Mouse (Mus musculus): ENCODE data around the gene Uqcc2. TPM values are rescaled to one million over a fixed set of nuclear protein-coding genes. Genes with fewer than 3 reads are reported as not detected.

Uqcc2 gene
- polyA plus RNA-seq, 1 experiment from 2014 or later, result 206 TPM

DNA sequence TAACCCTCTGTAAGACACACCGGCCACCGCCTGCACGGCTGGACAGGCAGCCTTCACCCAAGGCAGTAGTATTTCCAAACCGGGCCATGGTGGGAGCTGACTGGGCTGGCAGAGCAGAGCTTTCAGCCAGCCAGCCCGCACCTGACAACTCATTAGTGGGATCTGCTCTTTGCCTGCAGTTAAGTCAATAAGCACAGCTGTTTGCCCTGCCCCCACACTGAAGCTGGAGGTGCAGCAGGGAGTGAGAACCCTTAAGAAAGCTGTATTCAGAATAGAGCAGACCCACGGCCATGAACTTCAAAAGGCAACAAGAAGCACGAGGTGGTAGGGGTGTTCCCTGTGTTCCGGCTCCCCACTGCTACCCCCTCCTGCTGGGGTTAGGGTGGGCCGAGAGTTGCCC, 3.5 kb downstream of the Uqcc2 start:
- no peaks in the 10 kb centered on the region for H3K9me3 ChIP-seq (ENCODE audit: control insufficient read depth)
- ATAC-seq, result no peak
- no peak overlapping the region for H3K4me2 ChIP-seq (replicated peaks; ENCODE audit: low read depth)
- H3K9ac ChIP-seq (ENCODE audit: low read depth, low read length), result peak overlapping the region; percentile 26; the same call in 1 of the 2 replicates
- no peak overlapping the region for H3K4me3 ChIP-seq (ENCODE audit: low read depth, low read length)
- H3K36me3 ChIP-seq (ENCODE audit: control insufficient read depth, insufficient read depth), result peaks cover 5% of the 10 kb centered on the region; the same call in 1 of the 2 replicates
- H3K27ac ChIP-seq (ENCODE audit: low read depth, low read length), result no peak overlapping the region
- H3K27me3 ChIP-seq (replicated peaks; ENCODE audit: control insufficient read depth, insufficient read depth, low read length), result no peaks in the 10 kb centered on the region
- no peak for TF ChIP-seq CTCF (IDR thresholded peaks at IDR 0.05; ENCODE audit: low read depth)
- WGBS, result 56% methylated on average over 9 of the region's 9 CpGs
- peaks cover 4% of the 10 kb centered on the region for H3K4me1 ChIP-seq (replicated peaks; ENCODE audit: control insufficient read depth, insufficient read depth, low read length)

DNA sequence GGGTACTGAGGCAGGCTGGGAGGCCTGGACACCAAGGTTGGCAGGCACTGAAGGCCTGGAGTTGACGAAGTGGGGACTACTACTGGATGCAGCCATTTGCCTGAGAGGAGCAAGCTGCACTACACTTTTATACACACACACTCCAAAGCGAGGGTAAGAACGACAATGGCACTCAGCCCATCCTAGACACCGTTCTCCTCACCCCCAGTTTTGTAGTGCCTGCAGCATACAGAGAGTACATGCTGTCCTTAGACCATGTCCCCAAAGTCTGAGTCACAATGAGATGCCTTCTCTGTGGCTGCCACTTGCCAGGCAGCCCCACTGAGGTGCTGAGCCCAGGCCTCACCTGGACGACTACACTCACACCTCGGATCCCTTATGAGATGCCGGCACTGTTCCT, 3.9 kb downstream of the Uqcc2 start:
- Histone ChIP-seq H3K36me3 (ENCODE audit: control insufficient read depth, insufficient read depth) (peaks cover 5% of the 10 kb centered on the region; the same call in 1 of the 2 replicates), H3K9me3 (ENCODE audit: control insufficient read depth) (no peaks in the 10 kb centered on the region), H3K4me2 (replicated peaks; ENCODE audit: low read depth) (no peak overlapping the region), H3K27ac (ENCODE audit: low read depth, low read length) (no peak overlapping the region), H3K4me3 (ENCODE audit: low read depth, low read length) (no peak overlapping the region), H3K27me3 (replicated peaks; ENCODE audit: control insufficient read depth, insufficient read depth, low read length) (no peaks in the 10 kb centered on the region), H3K9ac (ENCODE audit: low read depth, low read length) (peak overlapping the region; percentile 26; the same call in 1 of the 2 replicates), H3K4me1 (replicated peaks; ENCODE audit: control insufficient read depth, insufficient read depth, low read length) (peaks cover 4% of the 10 kb centered on the region)
- no peak for ATAC-seq
- no peak for TF ChIP-seq CTCF (IDR thresholded peaks at IDR 0.05; ENCODE audit: low read depth)
- 72% methylated on average over 7 of the region's 7 CpGs for WGBS

DNA sequence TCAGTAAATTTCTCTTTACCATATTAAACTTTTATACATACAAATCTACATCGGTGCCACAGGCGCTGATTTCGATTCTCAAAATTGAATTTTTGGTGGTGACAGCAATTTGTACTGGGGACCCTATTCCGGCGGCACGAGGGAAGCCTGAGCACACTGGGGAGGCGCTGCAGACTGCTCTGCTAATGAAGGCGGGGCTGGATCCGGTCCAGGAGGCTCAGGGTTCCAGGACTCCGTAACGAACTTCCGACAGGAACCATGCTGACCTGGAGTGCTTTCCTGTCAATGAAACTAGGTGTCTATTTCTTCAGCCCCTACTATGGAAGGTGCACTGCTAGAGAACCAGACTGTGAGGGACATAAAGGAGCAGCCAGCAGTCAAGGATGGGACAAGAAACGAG, 4.4 kb downstream of the Uqcc2 start:
- Histone ChIP-seq H3K4me1 (replicated peaks; ENCODE audit: control insufficient read depth, insufficient read depth, low read length) (peaks cover 4% of the 10 kb centered on the region), H3K9me3 (ENCODE audit: control insufficient read depth) (no peaks in the 10 kb centered on the region), H3K4me3 (ENCODE audit: low read depth, low read length) (no peak overlapping the region), H3K27me3 (replicated peaks; ENCODE audit: control insufficient read depth, insufficient read depth, low read length) (no peaks in the 10 kb centered on the region), H3K4me2 (replicated peaks; ENCODE audit: low read depth) (no peak overlapping the region), H3K9ac (ENCODE audit: low read depth, low read length) (no peak overlapping the region), H3K27ac (ENCODE audit: low read depth, low read length) (no peak overlapping the region), H3K36me3 (ENCODE audit: control insufficient read depth, insufficient read depth) (peaks cover 5% of the 10 kb centered on the region; the same call in 1 of the 2 replicates)
- no peak for TF ChIP-seq CTCF (IDR thresholded peaks at IDR 0.05; ENCODE audit: low read depth)
- no peak for ATAC-seq
- WGBS, result 76% methylated on average over 13 of the region's 13 CpGs

DNA sequence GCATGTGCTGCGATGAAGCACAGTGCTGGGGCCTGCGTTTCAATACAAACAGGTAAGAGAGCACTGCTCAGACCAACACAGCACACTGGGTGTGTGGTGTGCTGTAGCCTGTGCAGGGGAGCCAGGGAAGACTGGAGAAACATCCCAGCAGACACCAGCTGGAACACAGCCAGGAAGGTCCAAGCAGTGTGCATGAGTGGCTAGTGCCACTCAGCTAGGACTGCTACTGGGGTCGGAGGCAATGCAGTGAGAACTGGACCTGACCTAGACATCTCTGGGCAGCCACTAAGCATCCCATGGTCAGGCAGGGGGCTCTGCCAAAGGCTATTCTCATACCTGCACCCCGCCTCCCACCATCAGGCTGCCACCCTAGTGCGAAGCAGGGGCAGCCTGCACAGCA, 5.5 kb downstream of the Uqcc2 start:
- Histone ChIP-seq H3K4me3 (ENCODE audit: low read depth, low read length) (no peak overlapping the region), H3K9ac (ENCODE audit: low read depth, low read length) (no peak overlapping the region), H3K36me3 (ENCODE audit: control insufficient read depth, insufficient read depth) (peaks cover 14% of the 10 kb centered on the region; the same call in 1 of the 2 replicates), H3K27ac (ENCODE audit: low read depth, low read length) (no peak overlapping the region), H3K4me1 (replicated peaks; ENCODE audit: control insufficient read depth, insufficient read depth, low read length) (peaks cover 2% of the 10 kb centered on the region), H3K4me2 (replicated peaks; ENCODE audit: low read depth) (no peak overlapping the region), H3K27me3 (replicated peaks; ENCODE audit: control insufficient read depth, insufficient read depth, low read length) (no peaks in the 10 kb centered on the region), H3K9me3 (ENCODE audit: control insufficient read depth) (no peaks in the 10 kb centered on the region)
- WGBS, result 89% methylated on average over 5 of the region's 5 CpGs
- no peak for ATAC-seq
- no peak for TF ChIP-seq CTCF (IDR thresholded peaks at IDR 0.05; ENCODE audit: low read depth)

DNA sequence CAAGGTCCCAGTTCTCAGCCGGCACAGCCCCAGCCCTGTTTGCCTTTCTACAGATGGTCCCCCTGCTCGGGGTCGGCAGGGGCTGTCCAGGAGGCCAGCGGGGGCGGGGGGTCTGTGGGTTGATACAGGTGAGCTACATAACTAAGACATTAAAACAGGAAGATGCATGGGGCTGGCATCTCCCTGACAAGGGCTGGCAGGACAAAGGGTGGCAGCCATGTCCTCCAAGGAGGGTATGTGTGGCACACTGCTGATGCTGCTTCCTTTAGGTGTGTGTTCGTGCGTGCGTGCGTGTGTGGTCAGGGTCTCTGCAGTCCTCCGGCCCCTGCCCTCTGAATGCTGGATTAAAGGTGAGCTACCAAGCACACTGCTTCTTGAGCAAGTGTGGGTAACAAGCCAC, 6.7 kb downstream of the Uqcc2 start:
- Histone ChIP-seq H3K27me3 (replicated peaks; ENCODE audit: control insufficient read depth, insufficient read depth, low read length) (no peaks in the 10 kb centered on the region), H3K4me2 (replicated peaks; ENCODE audit: low read depth) (no peak overlapping the region), H3K4me3 (ENCODE audit: low read depth, low read length) (no peak overlapping the region), H3K9me3 (ENCODE audit: control insufficient read depth) (no peaks in the 10 kb centered on the region), H3K27ac (ENCODE audit: low read depth, low read length) (no peak overlapping the region), H3K36me3 (ENCODE audit: control insufficient read depth, insufficient read depth) (peaks cover 26% of the 10 kb centered on the region), H3K9ac (ENCODE audit: low read depth, low read length) (no peak overlapping the region), H3K4me1 (replicated peaks; ENCODE audit: control insufficient read depth, insufficient read depth, low read length) (0 out of 2 replicates have a peak, but pooled peaks cover 4% of the 10 kb centered on the region)
- 68% methylated on average over 10 of the region's 10 CpGs for WGBS
- no peak for ATAC-seq
- no peak for TF ChIP-seq CTCF (IDR thresholded peaks at IDR 0.05; ENCODE audit: low read depth)

DNA sequence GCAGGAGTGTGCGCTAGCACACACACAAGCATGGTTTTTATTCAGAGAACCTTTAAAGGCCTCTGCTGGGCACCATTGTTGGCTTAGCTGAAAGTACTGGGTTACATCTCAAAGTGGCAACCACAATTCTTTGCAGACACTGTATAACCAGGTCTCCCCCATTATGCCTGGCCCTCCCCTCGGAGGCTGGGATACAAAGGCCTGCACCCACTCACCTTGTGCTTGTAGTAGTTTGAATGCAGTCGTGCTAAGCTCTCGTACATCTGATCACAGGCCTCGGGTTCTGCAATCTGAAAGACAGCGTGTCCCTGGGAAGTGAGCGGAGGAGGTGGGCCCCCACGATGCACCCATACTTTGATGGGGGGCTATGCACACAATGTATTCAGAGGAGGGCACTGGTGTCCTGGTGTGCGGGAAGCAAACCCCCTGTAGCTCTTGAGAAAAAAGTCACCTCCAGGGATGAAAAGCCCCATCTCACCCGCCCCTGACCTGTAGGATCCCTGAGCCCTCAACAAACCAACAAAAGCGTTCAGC, 8.0 kb downstream of the Uqcc2 start:
- no peak for ATAC-seq
- Histone ChIP-seq H3K4me1 (replicated peaks; ENCODE audit: control insufficient read depth, insufficient read depth, low read length) (0 out of 2 replicates have a peak, but pooled peaks cover 7% of the 10 kb centered on the region), H3K36me3 (ENCODE audit: control insufficient read depth, insufficient read depth) (peaks cover 31% of the 10 kb centered on the region), H3K9me3 (ENCODE audit: control insufficient read depth) (no peaks in the 10 kb centered on the region), H3K4me3 (ENCODE audit: low read depth, low read length) (no peak overlapping the region), H3K27me3 (replicated peaks; ENCODE audit: control insufficient read depth, insufficient read depth, low read length) (no peaks in the 10 kb centered on the region), H3K9ac (ENCODE audit: low read depth, low read length) (no peak overlapping the region), H3K27ac (ENCODE audit: low read depth, low read length) (no peak overlapping the region), H3K4me2 (replicated peaks; ENCODE audit: low read depth) (no peak overlapping the region)
- TF ChIP-seq CTCF (IDR thresholded peaks at IDR 0.05; ENCODE audit: low read depth), result no peak
- 91% methylated on average over 11 of the region's 11 CpGs for WGBS
